11 mouse cellular contexts compared by ENCODE assay signal in the genomic region with DNA sequence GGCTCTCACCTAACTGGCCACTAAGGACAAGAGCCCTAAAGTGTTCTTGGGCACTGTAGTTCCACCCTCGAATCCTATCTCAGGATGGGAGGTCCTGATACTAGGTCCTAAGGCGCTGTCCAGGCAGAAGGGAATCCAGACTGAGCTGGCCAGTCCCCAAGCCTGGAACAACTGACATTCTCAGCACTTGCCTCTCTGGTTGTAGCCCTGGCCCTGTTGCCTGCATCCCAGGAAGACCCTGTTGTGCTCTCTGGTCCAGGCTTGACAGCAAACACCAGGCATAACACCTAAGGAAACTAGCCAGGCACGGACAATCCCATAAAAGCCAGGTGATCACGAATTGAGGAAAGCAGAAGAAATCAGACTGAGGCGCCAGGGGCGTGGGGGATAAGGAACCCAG. TPM values are rescaled to one million over a fixed set of nuclear protein-coding genes. Genes with fewer than 3 reads are reported as not detected.
DNase-seq lines count a peak whose midpoint lies in the region; ATAC-seq and TF ChIP-seq lines count a peak whose summit lies in the region.
"Had no signal": no experiment of that assay in that cellular context is flagged by ENCODE, and none has a peak within 500 bp of the region (broad histone marks: within the 10 kb centered on the region; RNA-seq: fewer than 3 reads in every experiment).

No protein-coding gene starts in this region.

- 37% methylated on average over 6 of the region's 6 CpGs for WGBS in embryonic facial prominence, embryonic 15.5 days
- WGBS in hindbrain, embryonic 13.5 days: 25% methylated on average over 6 of the region's 6 CpGs
- 25% methylated on average over 6 of the region's 6 CpGs for WGBS in midbrain, postnatal 0 days

- DNase-seq in kidney, postnatal 10 days: peak; percentile 15
- DNase-seq in kidney, postnatal 36 days: no peak
- DNase-seq in midbrain, postnatal 0 days (ENCODE audit: low spot score): no peak
- no peak for DNase-seq in thymus, postnatal 10 days (ENCODE audit: low spot score in 2 of 2)
- no peak for DNase-seq in adrenal gland, adult 8-10 months
- DNase-seq: heart, postnatal 10 days; thymus, postnatal 4 days had no signal

- no peak for ATAC-seq in embryonic facial prominence, embryonic 15.5 days (ENCODE audit: insufficient number of reproducible peaks, low FRiP score, low TSS enrichment, low read depth)
- no peak for ATAC-seq in hindbrain, embryonic 13.5 days (ENCODE audit: low FRiP score)
- ATAC-seq in midbrain, postnatal 0 days (ENCODE audit: low FRiP score): no peak
- no peak for ATAC-seq in activated CD4-positive, CD25-positive, alpha-beta regulatory T cell, adult 4 months

- H3K27ac ChIP-seq in embryonic facial prominence, embryonic 15.5 days (replicated peaks): 0 out of 2 replicates have a peak overlapping the region, but pooled peaks have one; percentile 5
- peak overlapping the region; percentile 80 for H3K27ac ChIP-seq in hindbrain, embryonic 13.5 days
- H3K27ac ChIP-seq in midbrain, postnatal 0 days (ENCODE audit: low read depth, low read length): no peak overlapping the region
- H3K27ac ChIP-seq: liver, embryonic 15.5 days had no signal

- H3K9ac ChIP-seq in embryonic facial prominence, embryonic 15.5 days: no peak overlapping the region
- peak overlapping the region; percentile 57 for H3K9ac ChIP-seq in hindbrain, embryonic 13.5 days
- H3K9ac ChIP-seq in midbrain, postnatal 0 days (replicated peaks; ENCODE audit: low read length, poor library complexity, severe bottlenecking): no peak overlapping the region; the same call in 1 of the 2 replicates
- H3K9ac ChIP-seq: liver, embryonic 15.5 days had no signal

- no peaks in the 10 kb centered on the region for H3K27me3 ChIP-seq in embryonic facial prominence, embryonic 15.5 days
- H3K27me3 ChIP-seq in hindbrain, embryonic 13.5 days: no peaks in the 10 kb centered on the region
- no peaks in the 10 kb centered on the region for H3K27me3 ChIP-seq in midbrain, postnatal 0 days (ENCODE audit: insufficient read depth, low read length)

- H3K9me3 ChIP-seq in embryonic facial prominence, embryonic 15.5 days (replicated peaks): no peaks in the 10 kb centered on the region
- no peaks in the 10 kb centered on the region for H3K9me3 ChIP-seq in hindbrain, embryonic 13.5 days
- H3K9me3 ChIP-seq in midbrain, postnatal 0 days (ENCODE audit: low read length): no peaks in the 10 kb centered on the region
- H3K9me3 ChIP-seq: liver, embryonic 15.5 days had no signal

- no peak overlapping the region for H3K4me3 ChIP-seq in embryonic facial prominence, embryonic 15.5 days (replicated peaks)
- H3K4me3 ChIP-seq in hindbrain, embryonic 13.5 days: no peak overlapping the region
- 0 out of 2 replicates have a peak overlapping the region, but pooled peaks have one; percentile 0 for H3K4me3 ChIP-seq in midbrain, postnatal 0 days (ENCODE audit: low read depth, low read length)
- H3K4me3 ChIP-seq: liver, embryonic 15.5 days had no signal

- no peak overlapping the region; the same call in 1 of the 2 replicates for H3K4me2 ChIP-seq in embryonic facial prominence, embryonic 15.5 days (replicated peaks)
- H3K4me2 ChIP-seq in hindbrain, embryonic 13.5 days: peak overlapping the region; percentile 32
- H3K4me2 ChIP-seq in midbrain, postnatal 0 days (ENCODE audit: low read depth, low read length, poor library complexity, severe bottlenecking): no peak overlapping the region
- H3K4me2 ChIP-seq: liver, embryonic 15.5 days had no signal

- H3K4me1 ChIP-seq in embryonic facial prominence, embryonic 15.5 days: peaks cover 40% of the 10 kb centered on the region
- H3K4me1 ChIP-seq in hindbrain, embryonic 13.5 days (replicated peaks): peaks cover 59% of the 10 kb centered on the region
- H3K4me1 ChIP-seq in midbrain, postnatal 0 days (ENCODE audit: insufficient read depth, low read length): 0 out of 2 replicates have a peak, but pooled peaks cover 3% of the 10 kb centered on the region
- H3K4me1 ChIP-seq: liver, embryonic 15.5 days had no signal

- no peak for TF ChIP-seq CTCF in midbrain, postnatal 0 days (IDR thresholded peaks at IDR 0.05)

- H3K36me3 ChIP-seq in embryonic facial prominence, embryonic 15.5 days: no peaks in the 10 kb centered on the region
- H3K36me3 ChIP-seq in hindbrain, embryonic 13.5 days: no peaks in the 10 kb centered on the region
- no peaks in the 10 kb centered on the region for H3K36me3 ChIP-seq in midbrain, postnatal 0 days (ENCODE audit: insufficient read depth, low read length)
- H3K36me3 ChIP-seq: liver, embryonic 15.5 days had no signal

RNA-seq across cellular contexts. Expression of gene Cntfr, which starts 14.1 kb away (rescaled TPM):
- polyA plus RNA-seq in embryonic facial prominence, embryonic 15.5 days (2015; fragmentation: Nextera tagmentation; extraction: Ambion mirVana): 16.2 and 19.0 TPM in 2 replicates
- polyA plus RNA-seq in hindbrain, embryonic 13.5 days (2015; fragmentation: Nextera tagmentation; extraction: Ambion mirVana): 24.4 and 27.8 TPM in 2 replicates
- total RNA-seq in midbrain, postnatal 0 days (2014; rRNA removed): 61.6 and 69.2 TPM in 2 replicates
- polyA plus RNA-seq in midbrain, postnatal 0 days (2015; fragmentation: Nextera tagmentation; extraction: Ambion mirVana): 20.1 and 23.4 TPM in 2 replicates
- not detected for polyA plus RNA-seq in activated CD4-positive, CD25-positive, alpha-beta regulatory T cell, adult 4 months (2017; shearing (Covaris generic))
- 10 to 100 TPM; 41.4 to 50.9 (median 48.4) TPM for total RNA-seq in adrenal gland, adult 8-10 months (2022)

RNA-seq across cellular contexts. Expression of gene Il11ra1, which starts 17.0 kb away (rescaled TPM):
- 407 and 429 TPM in 2 replicates for polyA plus RNA-seq in embryonic facial prominence, embryonic 15.5 days (2015; fragmentation: Nextera tagmentation; extraction: Ambion mirVana)
- 47.6 and 48.5 TPM in 2 replicates for polyA plus RNA-seq in hindbrain, embryonic 13.5 days (2015; fragmentation: Nextera tagmentation; extraction: Ambion mirVana)
- 21.8 and 26.5 TPM in 2 replicates for total RNA-seq in midbrain, postnatal 0 days (2014; rRNA removed)
- 28.8 and 35.3 TPM in 2 replicates for polyA plus RNA-seq in midbrain, postnatal 0 days (2015; fragmentation: Nextera tagmentation; extraction: Ambion mirVana)
- polyA plus RNA-seq in activated CD4-positive, CD25-positive, alpha-beta regulatory T cell, adult 4 months (2017; shearing (Covaris generic)): 1 to 10 TPM; 4.9 to 7.2 TPM
- 100 to 1,000 TPM in 2 of 4 experiments, 10 to 100 TPM in 2; 81.8 to 130 (median 112) TPM for total RNA-seq in adrenal gland, adult 8-10 months (2022)

RNA-seq across cellular contexts. Expression of gene Rpp25l, which starts 30.5 kb away (rescaled TPM):
- 70.0 and 79.8 TPM in 2 replicates for polyA plus RNA-seq in embryonic facial prominence, embryonic 15.5 days (2015; fragmentation: Nextera tagmentation; extraction: Ambion mirVana)
- 63.0 and 66.8 TPM in 2 replicates for polyA plus RNA-seq in hindbrain, embryonic 13.5 days (2015; fragmentation: Nextera tagmentation; extraction: Ambion mirVana)
- total RNA-seq in midbrain, postnatal 0 days (2014; rRNA removed): 38.3 and 39.7 TPM in 2 replicates
- 44.3 and 49.9 TPM in 2 replicates for polyA plus RNA-seq in midbrain, postnatal 0 days (2015; fragmentation: Nextera tagmentation; extraction: Ambion mirVana)
- polyA plus RNA-seq in activated CD4-positive, CD25-positive, alpha-beta regulatory T cell, adult 4 months (2017; shearing (Covaris generic)): 10 to 100 TPM; 51.4 to 65.6 TPM
- total RNA-seq in adrenal gland, adult 8-10 months (2022): 10 to 100 TPM; 35.0 to 44.4 (median 41.8) TPM

RNA-seq across cellular contexts. Expression of gene Dctn3, which starts 40.2 kb away (rescaled TPM):
- polyA plus RNA-seq in embryonic facial prominence, embryonic 15.5 days (2015; fragmentation: Nextera tagmentation; extraction: Ambion mirVana): 139 and 146 TPM in 2 replicates
- polyA plus RNA-seq in hindbrain, embryonic 13.5 days (2015; fragmentation: Nextera tagmentation; extraction: Ambion mirVana): 301 and 303 TPM in 2 replicates
- total RNA-seq in midbrain, postnatal 0 days (2014; rRNA removed): 122 and 150 TPM in 2 replicates
- polyA plus RNA-seq in midbrain, postnatal 0 days (2015; fragmentation: Nextera tagmentation; extraction: Ambion mirVana): 308 and 345 TPM in 2 replicates
- polyA plus RNA-seq in activated CD4-positive, CD25-positive, alpha-beta regulatory T cell, adult 4 months (2017; shearing (Covaris generic)): 100 to 1,000 TPM; 107 to 114 TPM
- 100 to 1,000 TPM; 113 to 133 (median 119) TPM for total RNA-seq in adrenal gland, adult 8-10 months (2022)

RNA-seq across cellular contexts. Expression of gene Enho, which starts 42.7 kb away (rescaled TPM):
- 23.8 and 27.3 TPM in 2 replicates for polyA plus RNA-seq in embryonic facial prominence, embryonic 15.5 days (2015; fragmentation: Nextera tagmentation; extraction: Ambion mirVana)
- 92.0 and 95.2 TPM in 2 replicates for polyA plus RNA-seq in hindbrain, embryonic 13.5 days (2015; fragmentation: Nextera tagmentation; extraction: Ambion mirVana)
- total RNA-seq in midbrain, postnatal 0 days (2014; rRNA removed): 167 and 217 TPM in 2 replicates
- polyA plus RNA-seq in midbrain, postnatal 0 days (2015; fragmentation: Nextera tagmentation; extraction: Ambion mirVana): 146 and 157 TPM in 2 replicates
- not detected for polyA plus RNA-seq in activated CD4-positive, CD25-positive, alpha-beta regulatory T cell, adult 4 months (2017; shearing (Covaris generic))
- total RNA-seq in adrenal gland, adult 8-10 months (2022): 1 to 10 TPM; 3.8 to 5.6 (median 4.9) TPM

Comparison
In these comparisons a context has a peak if more than half of its experiments do, and no peak if none do; other contexts are left out.
1. RNA of gene Cntfr, which starts 14.1 kb away (polyA plus RNA-seq): 24.4 to 27.8 TPM in hindbrain, embryonic 13.5 days, 20.1 to 23.4 TPM in midbrain, postnatal 0 days and 16.2 to 19.0 TPM in embryonic facial prominence, embryonic 15.5 days; not detected in activated CD4-positive, CD25-positive, alpha-beta regulatory T cell, adult 4 months; every median in the first group is over 10 times any median in the second.